Mouse (Mus musculus) heart, postnatal 0 days (tissue): ENCODE measurements at regions not wholly inside any gene's neighbourhood (a gene's known extent, or its start where the extent isn't known, plus 50 kb on each side); places are given as distances from the start of the nearest gene placed in this dataset.
"Not testable (repeated sequence)": the region's sequence is repeated elsewhere in the genome, so short reads cannot be mapped to it uniquely, and the experiment has no call there.

Experiments used
- CTCF ChIP-seq: IDR thresholded peaks from 2 replicates; pipeline ENCODE4 v1.5.1; 2016; ENCODE audit warnings: antibody characterized with exemption, control low read depth, low read depth
- EP300 ChIP-seq: IDR thresholded peaks from 2 replicates; pipeline ENCODE4 v1.6.1; 2016; ENCODE audit warnings: antibody characterized with exemption, low read depth

- not testable (repeated sequence) for TF ChIP-seq EP300, CTCF
Observed at GRCm38 (mm10) chr1:136682311-136682710, 57.6 kb downstream of the Zfp281 start.
